Mouse (Mus musculus) mesoderm, embryonic 11.5 days (tissue): ENCODE results near the gene Atp2b1.

Source experiments
- DNase-seq: peaks from one replicate; pipeline ENCODE4 v3.0.0-alpha.2; 2012; ENCODE audit warnings: low read depth, low spot score

Atp2b1 gene

DNA sequence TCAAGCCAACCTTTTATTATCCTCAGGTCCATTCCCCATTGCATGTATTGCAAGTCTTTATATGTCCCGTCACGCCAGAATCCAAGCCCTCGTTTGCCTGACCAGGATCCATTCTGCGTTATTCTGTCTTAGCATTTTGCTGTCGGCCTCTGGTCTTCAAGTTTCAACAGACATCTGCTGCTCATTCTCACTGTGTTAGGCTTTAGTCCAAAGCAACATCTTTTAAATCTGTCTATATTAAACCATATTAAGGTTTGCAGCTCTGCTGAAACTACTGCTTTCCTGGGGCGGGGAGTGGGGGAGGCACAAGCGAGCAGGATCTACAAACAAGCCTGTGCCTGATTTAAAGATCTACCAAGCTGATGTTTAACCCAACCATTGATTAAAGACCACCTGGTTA is 115.6 kb downstream of the Atp2b1 start:
- DNase-seq: no peak

DNA sequence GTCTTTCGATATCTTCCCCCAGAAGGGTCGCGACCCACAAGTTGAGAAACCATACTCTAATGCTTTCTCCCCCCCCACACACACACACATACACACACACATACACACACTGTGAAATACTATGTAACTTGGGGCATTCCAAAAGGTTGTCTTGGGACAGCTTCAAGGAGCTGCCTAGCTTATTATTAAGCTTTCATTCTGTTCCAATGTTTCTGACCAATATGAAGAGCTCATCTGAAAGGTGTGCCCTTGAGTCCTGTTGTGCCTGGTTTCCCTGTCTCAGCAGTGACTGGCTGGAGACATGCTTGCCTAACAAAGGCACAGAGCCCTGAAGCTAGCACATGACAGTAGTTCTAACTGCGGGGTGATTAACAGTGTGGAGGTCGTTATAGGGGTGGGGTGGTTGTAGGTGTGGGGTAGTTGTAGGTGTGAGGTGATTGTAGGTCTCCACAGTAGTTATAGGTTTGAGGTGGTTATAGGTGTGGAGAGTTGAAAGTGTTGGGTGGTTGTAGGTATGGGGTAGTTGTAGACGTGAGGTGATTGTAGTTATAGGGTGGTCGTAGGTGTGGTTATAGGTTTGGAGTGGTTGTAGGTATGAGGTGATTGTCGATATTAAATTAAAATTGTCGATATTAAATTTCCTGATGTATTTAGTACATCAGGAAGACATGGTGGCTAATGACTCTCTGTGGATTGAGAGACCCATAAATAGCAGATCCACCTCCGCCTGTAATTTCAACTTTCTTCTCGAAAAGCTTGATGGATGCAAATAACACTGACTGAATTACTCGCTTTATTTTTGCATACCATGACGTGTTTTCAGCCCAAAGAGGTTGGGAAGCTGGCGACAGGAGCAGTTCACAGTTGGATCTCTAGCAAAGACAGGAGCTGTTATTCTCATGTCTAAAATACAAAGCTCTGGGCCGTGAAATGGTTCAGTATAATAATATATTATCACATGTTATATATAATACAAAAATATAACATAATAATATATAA is 119.9 kb downstream of the Atp2b1 start:
- DNase-seq: no peak

DNA sequence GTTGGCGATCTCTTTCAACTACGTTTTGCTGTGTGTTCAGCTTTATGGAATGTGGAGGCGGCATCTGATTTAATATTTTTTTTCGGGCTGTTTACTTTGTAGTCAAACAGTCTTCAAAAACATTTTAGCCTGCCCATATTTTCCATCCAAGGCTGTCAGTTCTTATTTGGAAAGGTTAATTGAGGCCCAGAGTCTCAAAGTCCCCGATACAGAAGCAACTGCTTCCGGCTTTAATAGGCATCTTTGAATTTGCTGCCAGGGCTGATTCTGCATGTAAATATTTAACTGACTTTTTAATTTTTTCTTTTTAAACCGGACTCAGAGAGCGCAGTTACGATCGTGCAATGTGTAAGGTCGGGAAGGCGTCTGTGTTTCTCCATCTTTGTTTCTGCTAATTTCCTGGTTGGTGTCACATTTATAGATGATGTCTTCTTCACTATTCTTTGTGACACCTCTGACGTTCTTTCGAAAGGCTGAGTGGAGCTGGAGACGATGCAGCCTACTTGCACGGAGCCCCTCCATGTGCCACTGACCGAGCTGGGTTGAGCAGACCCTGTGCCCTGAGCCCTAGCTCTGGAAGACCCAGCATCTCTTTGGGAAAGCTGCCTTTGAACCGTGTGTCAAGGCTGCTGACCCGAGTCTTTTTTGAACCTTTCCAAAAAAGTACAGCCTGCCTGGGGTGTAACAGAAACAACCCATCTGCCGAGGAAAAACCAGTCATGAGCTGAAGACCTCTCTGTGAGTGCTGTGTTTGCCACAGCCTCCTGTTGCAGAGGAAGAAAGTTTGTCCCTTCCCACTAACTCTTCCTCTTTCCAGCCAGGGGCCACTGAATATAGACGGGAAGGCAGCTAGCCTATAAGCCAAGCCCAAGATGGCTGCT is 123.2 kb downstream of the Atp2b1 start:
- no peak for DNase-seq

DNA sequence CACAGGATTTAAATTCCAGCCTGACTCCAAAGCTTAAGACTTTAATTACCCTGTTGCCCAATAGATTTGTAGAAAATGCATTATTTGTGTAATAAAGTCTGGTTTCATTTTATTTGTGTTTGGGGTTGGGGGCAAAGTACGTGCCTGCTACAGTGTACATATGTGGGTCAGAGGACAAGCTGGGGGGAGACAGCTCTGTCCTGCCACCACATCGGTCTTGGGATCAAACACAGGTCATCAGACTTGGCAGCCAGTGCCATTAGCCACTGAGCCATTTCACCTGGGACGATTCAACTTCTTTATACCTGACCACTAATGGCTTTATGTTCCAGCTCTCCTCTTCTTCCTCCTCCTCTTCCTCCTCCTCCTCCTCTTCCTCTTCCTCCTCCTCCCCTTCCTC is 124.7 kb downstream of the Atp2b1 start:
- no peak for DNase-seq

DNA sequence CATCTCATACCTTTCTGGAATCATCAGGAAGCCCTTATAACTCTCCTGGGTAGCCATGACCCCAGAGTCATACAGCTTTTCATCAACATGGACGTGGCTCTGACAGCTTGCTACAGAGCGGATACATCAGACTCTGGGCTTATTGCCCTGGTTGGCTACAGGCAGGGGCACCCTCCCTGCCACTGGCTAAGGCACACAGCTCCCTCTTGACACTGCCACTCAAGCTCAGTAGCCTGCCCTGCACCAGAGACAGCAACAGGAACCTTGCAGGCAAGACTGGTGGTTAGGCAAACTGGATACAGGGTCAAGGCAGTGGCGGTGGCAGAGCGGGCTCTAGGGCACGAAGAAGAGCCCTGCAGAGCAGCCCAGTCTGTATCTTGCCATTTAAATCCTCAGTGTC is 126.0 kb downstream of the Atp2b1 start:
- no peak for DNase-seq

DNA sequence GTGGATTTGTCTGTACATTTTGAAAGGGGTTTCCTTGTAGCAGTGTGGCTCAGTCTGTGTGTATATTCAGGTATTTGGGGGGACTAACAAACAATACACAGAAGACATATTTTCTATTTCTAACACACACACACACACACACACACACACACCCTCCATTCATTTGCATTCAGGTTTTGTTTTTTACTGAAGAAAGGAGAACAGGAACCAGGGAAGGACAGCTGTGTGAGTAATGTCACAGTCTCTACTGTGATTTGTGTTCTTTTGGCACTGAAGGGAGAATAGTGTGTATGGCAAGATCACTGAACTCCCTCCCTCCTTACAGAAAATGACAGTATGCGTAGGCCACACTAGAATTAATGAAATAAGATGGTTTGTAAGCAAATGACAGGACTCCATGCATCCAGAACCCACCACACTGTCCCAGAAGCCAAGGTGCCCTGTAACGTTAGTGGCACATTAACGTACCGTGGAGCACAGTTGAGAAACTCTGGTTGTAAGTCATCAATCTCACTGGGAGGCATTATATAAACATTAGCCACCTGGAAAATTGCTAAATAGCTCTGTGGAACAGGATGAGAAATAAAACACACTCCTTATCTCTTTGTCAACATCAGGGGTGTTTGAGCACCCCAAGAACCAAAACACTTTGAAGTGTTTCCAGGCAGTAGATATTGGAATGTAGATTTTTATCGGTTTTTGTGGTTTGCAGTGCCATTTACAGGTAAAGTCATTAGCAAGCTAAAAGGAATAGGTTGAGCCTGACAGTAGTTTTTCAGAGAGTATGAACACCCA is 132.7 kb downstream of the Atp2b1 start:
- no peak for DNase-seq

DNA sequence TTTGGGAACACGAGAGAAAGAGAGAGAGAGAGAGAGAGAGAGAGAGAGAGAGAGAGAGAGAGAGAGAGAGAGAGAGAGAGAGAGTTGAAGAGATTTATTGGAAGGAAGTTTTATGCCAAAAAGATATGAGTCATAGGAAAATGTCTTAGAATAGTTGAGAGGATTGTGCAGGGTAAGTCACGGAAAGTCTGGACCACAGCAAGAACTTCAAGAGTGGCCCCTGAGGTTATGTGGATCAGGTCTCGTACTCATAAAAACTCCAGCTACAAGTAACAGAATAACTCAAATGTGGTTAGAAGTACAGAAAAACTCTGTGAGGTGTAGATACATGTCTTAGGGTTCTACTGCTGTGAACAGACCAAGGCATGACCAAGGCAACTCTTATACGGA is 133.3 kb downstream of the Atp2b1 start:
- no peak for DNase-seq

DNA sequence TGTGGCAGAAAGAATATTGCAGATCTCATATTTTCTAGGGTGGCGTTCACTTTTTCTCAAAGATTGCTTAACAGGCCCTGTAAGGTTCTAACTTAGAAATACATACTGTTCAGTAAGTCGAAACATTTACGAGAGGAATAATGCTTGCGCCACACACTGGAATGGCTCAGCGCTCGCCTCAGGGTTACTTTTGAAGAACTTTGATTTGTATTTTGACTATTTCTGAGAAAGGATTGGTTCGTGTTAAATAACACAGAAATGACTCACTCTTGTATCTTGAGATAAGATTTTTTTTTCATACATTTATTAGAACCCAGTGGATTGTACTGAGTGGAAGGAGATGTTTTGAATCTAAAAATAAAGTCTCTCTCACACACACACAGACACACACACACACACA is 135.9 kb downstream of the Atp2b1 start:
- no peak for DNase-seq

DNA sequence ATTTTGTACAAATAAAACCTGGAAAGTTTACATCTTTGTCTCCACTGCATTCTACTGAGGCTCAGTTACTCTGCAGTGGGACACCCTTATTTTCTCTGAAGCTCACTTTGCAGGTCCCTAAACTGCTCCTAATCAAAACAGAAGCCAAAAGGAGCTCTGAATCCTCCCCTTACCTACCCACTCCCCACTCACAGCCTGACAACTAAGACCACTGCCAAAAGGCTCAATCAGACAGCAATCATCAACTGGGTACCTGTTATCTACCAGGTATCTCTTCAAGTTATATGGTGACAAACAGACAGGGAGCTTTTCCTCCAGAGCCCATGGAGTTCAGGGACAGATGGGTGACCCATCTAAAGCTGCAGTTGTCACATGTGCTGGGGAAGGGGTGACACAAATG is 138.9 kb downstream of the Atp2b1 start:
- no peak for DNase-seq

DNA sequence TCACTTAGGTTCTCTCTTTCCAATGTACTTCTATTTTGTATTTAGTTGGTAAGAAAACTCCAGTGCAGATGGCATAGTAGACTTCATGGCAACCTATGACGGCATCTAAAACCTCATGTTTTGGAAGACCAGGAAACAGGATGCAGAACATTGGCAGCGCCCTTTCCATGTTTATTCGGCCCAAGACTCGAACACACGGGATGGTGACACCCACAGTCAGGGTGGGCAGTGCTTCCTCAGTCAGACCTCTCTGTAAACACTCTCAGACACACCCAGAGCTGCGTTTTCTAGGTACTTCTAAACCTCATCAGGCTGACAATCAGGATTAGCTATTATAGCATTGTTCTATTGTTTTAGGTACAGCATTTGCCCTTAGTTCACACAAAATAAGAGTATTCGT is 146.4 kb downstream of the Atp2b1 start:
- DNase-seq: no peak

DNA sequence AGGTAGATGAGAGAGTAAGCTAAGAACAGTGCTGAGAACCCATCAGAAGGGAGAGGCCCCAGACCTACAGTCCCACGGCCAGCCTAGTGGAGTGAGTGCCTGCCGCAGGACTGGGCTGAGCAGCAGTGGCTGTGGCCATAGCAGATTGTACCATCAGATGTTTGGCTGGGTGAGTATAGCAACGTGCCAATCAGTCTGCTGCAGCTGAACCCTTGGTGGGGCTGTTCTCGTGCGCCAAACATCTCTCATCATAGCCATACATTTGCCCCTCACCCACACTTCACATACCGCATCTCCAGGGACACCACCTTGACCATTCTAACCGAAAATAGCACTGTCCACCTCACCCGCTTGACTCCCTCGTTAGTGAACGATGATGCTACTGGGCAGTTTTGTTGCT is 147.2 kb downstream of the Atp2b1 start:
- DNase-seq: no peak

DNA sequence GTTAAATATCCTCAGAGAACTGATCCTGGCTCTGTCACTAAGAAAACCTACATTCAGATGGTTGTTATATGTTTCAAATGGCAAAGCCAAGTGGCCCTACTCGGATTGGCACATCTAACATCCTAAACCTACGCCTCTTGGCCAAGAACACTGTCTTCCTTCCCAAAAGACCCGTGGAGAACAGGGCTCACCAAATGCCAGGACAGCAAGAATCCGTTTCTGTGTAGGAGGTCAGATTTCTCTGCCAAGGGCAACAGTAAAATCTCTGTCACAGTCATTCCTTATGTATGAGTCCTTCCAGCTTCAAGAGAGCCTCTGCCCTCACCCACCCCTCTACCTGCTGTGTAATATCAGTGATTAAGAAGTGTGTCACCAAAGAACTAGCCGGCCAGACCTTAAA is 148.3 kb downstream of the Atp2b1 start:
- DNase-seq: no peak
